ENCODE assay signal across 26 mouse cellular contexts in the genomic region with DNA sequence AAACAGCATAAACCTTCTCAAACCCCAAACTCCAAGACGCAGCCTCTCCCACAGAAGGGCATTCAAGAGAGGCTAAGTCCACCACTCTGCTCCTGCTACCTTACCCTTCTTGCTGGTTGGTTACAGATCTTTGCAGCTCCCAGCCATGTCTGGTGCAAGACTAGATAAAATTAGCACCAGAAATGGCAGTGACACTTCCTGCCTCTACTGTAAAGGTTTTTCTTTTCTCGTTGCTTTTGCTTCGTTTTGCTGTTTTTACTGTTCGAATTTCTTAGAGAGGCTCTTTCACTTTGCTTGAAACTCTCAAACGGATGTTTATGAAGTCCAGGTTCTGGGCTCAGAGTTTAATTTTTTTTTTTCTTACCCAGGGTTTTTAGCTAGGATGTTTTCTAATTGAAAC. TPM values are rescaled to one million over a fixed set of nuclear protein-coding genes. Genes with fewer than 3 reads are reported as not detected.
"Had no signal": no experiment of that assay in that cellular context is flagged by ENCODE, and none has a peak within 500 bp of the region (broad histone marks: within the 10 kb centered on the region; RNA-seq: fewer than 3 reads in every experiment).

No protein-coding gene starts in this region.

- ATAC-seq: intestine, embryonic 15.5 days; liver, embryonic 12.5 days had no signal

- H3K4me1 ChIP-seq: limb, embryonic 10.5 days; limb, embryonic 13.5 days; liver, embryonic 12.5 days; liver, embryonic 15.5 days; lung, embryonic 15.5 days; neural tube, embryonic 12.5 days; neural tube, embryonic 15.5 days had no signal

- H3K36me3 ChIP-seq: intestine, embryonic 15.5 days; kidney, embryonic 15.5 days; limb, embryonic 10.5 days; limb, embryonic 13.5 days; liver, embryonic 12.5 days; liver, embryonic 15.5 days; lung, embryonic 15.5 days; neural tube, embryonic 12.5 days; neural tube, embryonic 15.5 days had no signal

- H3K4me2 ChIP-seq: intestine, embryonic 15.5 days; kidney, embryonic 15.5 days; limb, embryonic 13.5 days; liver, embryonic 12.5 days; liver, embryonic 15.5 days; lung, embryonic 15.5 days; midbrain, embryonic 11.5 days; neural tube, embryonic 12.5 days; neural tube, embryonic 15.5 days had no signal

- DNase-seq: kidney, adult 11 months; kidney, adult 8-10 months; kidney, postnatal 10 days; kidney, postnatal 4 days; layer of hippocampus, adult 9-11 months; liver; lung, adult 18-20 months; lung, postnatal 10 days; lung, postnatal 36 days; midbrain, embryonic 14.5 days; right cerebral cortex, adult 18-20 months; right cerebral cortex, postnatal 25 days; spleen, adult 18-20 months; thymus, postnatal 36 days had no signal

- H3K4me3 ChIP-seq: intestine, embryonic 15.5 days; kidney, embryonic 15.5 days; limb, embryonic 10.5 days; limb, embryonic 13.5 days; liver, embryonic 12.5 days; liver, embryonic 15.5 days; lung, embryonic 15.5 days; neural tube, embryonic 12.5 days; neural tube, embryonic 15.5 days had no signal

- H3K27me3 ChIP-seq: intestine, embryonic 15.5 days; kidney, embryonic 15.5 days; limb, embryonic 13.5 days; liver, embryonic 12.5 days; liver, embryonic 15.5 days; lung, embryonic 15.5 days; neural tube, embryonic 12.5 days; neural tube, embryonic 15.5 days had no signal

- H3K27ac ChIP-seq: intestine, embryonic 15.5 days; kidney, embryonic 15.5 days; limb, embryonic 10.5 days; limb, embryonic 13.5 days; liver, embryonic 12.5 days; liver, embryonic 15.5 days; lung, embryonic 15.5 days; neural tube, embryonic 12.5 days; neural tube, embryonic 15.5 days; stomach, postnatal 0 days had no signal

- H3K9ac ChIP-seq: intestine, embryonic 15.5 days; kidney, embryonic 15.5 days; limb, embryonic 13.5 days; liver, embryonic 12.5 days; liver, embryonic 15.5 days; lung, embryonic 15.5 days; neural tube, embryonic 12.5 days; neural tube, embryonic 15.5 days had no signal

- H3K9me3 ChIP-seq: intestine, embryonic 15.5 days; kidney, embryonic 15.5 days; limb, embryonic 10.5 days; limb, embryonic 13.5 days; liver, embryonic 12.5 days; liver, embryonic 15.5 days; lung, embryonic 15.5 days; neural tube, embryonic 12.5 days; neural tube, embryonic 15.5 days had no signal

RNA-seq across cellular contexts. Expression of a gene that starts 8.3 kb away (rescaled TPM):
- polyA plus RNA-seq: midbrain, embryonic 11.5 days; midbrain, embryonic 14.5 days; neural tube, embryonic 15.5 days; stomach, embryonic 14.5 days had no signal
